Mouse (Mus musculus): Measurements from ENCODE around the gene Hdac7.

Gene Hdac7

GRCm38 (mm10) chr15:97770280-97770679, 74.0 kb downstream of the Hdac7 start:
- no peak for DNase-seq (ENCODE audit: low read depth, low spot score)
- no peaks in the 10 kb centered on the region for H3K27me3 ChIP-seq (ENCODE audit: control insufficient read depth, insufficient read depth, low read length, poor library complexity, severe bottlenecking)
- no peaks in the 10 kb centered on the region for H3K36me3 ChIP-seq (ENCODE audit: control insufficient read depth, insufficient read depth, low read length, poor library complexity, severe bottlenecking)

GRCm38 (mm10) chr15:97768192-97768591, 76.1 kb downstream of the Hdac7 start:
- Histone ChIP-seq H3K27me3 (ENCODE audit: control insufficient read depth, insufficient read depth, low read length, poor library complexity, severe bottlenecking) (no peaks in the 10 kb centered on the region), H3K36me3 (ENCODE audit: control insufficient read depth, insufficient read depth, low read length, poor library complexity, severe bottlenecking) (no peaks in the 10 kb centered on the region)
- peak; percentile 40 for DNase-seq (ENCODE audit: low read depth, low spot score)

GRCm38 (mm10) chr15:97767280-97768186, 76.8 kb downstream of the Hdac7 start, which contains the start of gene Rapgef3:
Gene Rapgef3, minus strand, starts transcription at chr15:97767972.
- Histone ChIP-seq H3K36me3 (ENCODE audit: control insufficient read depth, insufficient read depth, low read length, poor library complexity, severe bottlenecking) (no peaks in the 10 kb centered on the region), H3K27me3 (ENCODE audit: control insufficient read depth, insufficient read depth, low read length, poor library complexity, severe bottlenecking) (no peaks in the 10 kb centered on the region)
- DNase-seq (ENCODE audit: low read depth, low spot score), result peak; percentile 81

GRCm38 (mm10) chr15:97766594-97767279, 77.6 kb downstream of the Hdac7 start:
- Histone ChIP-seq H3K27me3 (ENCODE audit: control insufficient read depth, insufficient read depth, low read length, poor library complexity, severe bottlenecking) (no peaks in the 10 kb centered on the region), H3K36me3 (ENCODE audit: control insufficient read depth, insufficient read depth, low read length, poor library complexity, severe bottlenecking) (no peaks in the 10 kb centered on the region)
- no peak for DNase-seq (ENCODE audit: low read depth, low spot score)

- Histone ChIP-seq H3K27me3 (ENCODE audit: control insufficient read depth, insufficient read depth, low read length, poor library complexity, severe bottlenecking) (no peaks in the 10 kb centered on the region), H3K36me3 (ENCODE audit: control insufficient read depth, insufficient read depth, low read length, poor library complexity, severe bottlenecking) (no peaks in the 10 kb centered on the region)
- DNase-seq (ENCODE audit: low read depth, low spot score), result no peak
These were observed 78.1 kb downstream of the Hdac7 start for GRCm38 (mm10) chr15:97766194-97766593.

GRCm38 (mm10) chr15:97765090-97765794, 79.1 kb downstream of the Hdac7 start:
- Histone ChIP-seq H3K27me3 (ENCODE audit: control insufficient read depth, insufficient read depth, low read length, poor library complexity, severe bottlenecking) (no peaks in the 10 kb centered on the region), H3K36me3 (ENCODE audit: control insufficient read depth, insufficient read depth, low read length, poor library complexity, severe bottlenecking) (no peaks in the 10 kb centered on the region)
- DNase-seq (ENCODE audit: low read depth, low spot score), result no peak

- no peaks in the 10 kb centered on the region for H3K36me3 ChIP-seq (ENCODE audit: control insufficient read depth, insufficient read depth, low read length, poor library complexity, severe bottlenecking)
- no peak for DNase-seq (ENCODE audit: low read depth, low spot score)
- H3K27me3 ChIP-seq (ENCODE audit: control insufficient read depth, insufficient read depth, low read length, poor library complexity, severe bottlenecking), result no peaks in the 10 kb centered on the region
These were observed 79.8 kb downstream of the Hdac7 start for GRCm38 (mm10) chr15:97764532-97764931.

- Histone ChIP-seq H3K27me3 (ENCODE audit: control insufficient read depth, insufficient read depth, low read length, poor library complexity, severe bottlenecking) (no peaks in the 10 kb centered on the region), H3K36me3 (ENCODE audit: control insufficient read depth, insufficient read depth, low read length, poor library complexity, severe bottlenecking) (no peaks in the 10 kb centered on the region)
- DNase-seq (ENCODE audit: low read depth, low spot score), result no peak
These were observed 80.8 kb downstream of the Hdac7 start for GRCm38 (mm10) chr15:97763256-97764049.

- DNase-seq (ENCODE audit: low read depth, low spot score), result peak; percentile 43
- no peaks in the 10 kb centered on the region for H3K27me3 ChIP-seq (ENCODE audit: control insufficient read depth, insufficient read depth, low read length, poor library complexity, severe bottlenecking)
- no peaks in the 10 kb centered on the region for H3K36me3 ChIP-seq (ENCODE audit: control insufficient read depth, insufficient read depth, low read length, poor library complexity, severe bottlenecking)
These were observed 81.6 kb downstream of the Hdac7 start for GRCm38 (mm10) chr15:97762733-97763132.

- H3K36me3 ChIP-seq (ENCODE audit: control insufficient read depth, insufficient read depth, low read length, poor library complexity, severe bottlenecking), result no peaks in the 10 kb centered on the region
These were observed 82.9 kb downstream of the Hdac7 start for GRCm38 (mm10) chr15:97761438-97761837.

GRCm38 (mm10) chr15:97760952-97761351, 83.3 kb downstream of the Hdac7 start:
- DNase-seq (ENCODE audit: low read depth, low spot score), result no peak
- Histone ChIP-seq H3K27me3 (ENCODE audit: control insufficient read depth, insufficient read depth, low read length, poor library complexity, severe bottlenecking) (no peaks in the 10 kb centered on the region), H3K36me3 (ENCODE audit: control insufficient read depth, insufficient read depth, low read length, poor library complexity, severe bottlenecking) (no peaks in the 10 kb centered on the region)

More at GRCm38 (mm10) chr15:97761438-97761837, 82.9 kb downstream of the Hdac7 start:
- DNase-seq (ENCODE audit: low read depth, low spot score), result no peak
- no peaks in the 10 kb centered on the region for H3K27me3 ChIP-seq (ENCODE audit: control insufficient read depth, insufficient read depth, low read length, poor library complexity, severe bottlenecking)

GRCm38 (mm10) chr15:97760006-97760405, 84.3 kb downstream of the Hdac7 start:
- no peaks in the 10 kb centered on the region for H3K27me3 ChIP-seq (ENCODE audit: control insufficient read depth, insufficient read depth, low read length, poor library complexity, severe bottlenecking)

GRCm38 (mm10) chr15:97755361-97755760, 88.9 kb downstream of the Hdac7 start:
- no peak for DNase-seq (ENCODE audit: low read depth, low spot score)
- Histone ChIP-seq H3K27me3 (ENCODE audit: control insufficient read depth, insufficient read depth, low read length, poor library complexity, severe bottlenecking) (no peaks in the 10 kb centered on the region), H3K36me3 (ENCODE audit: control insufficient read depth, insufficient read depth, low read length, poor library complexity, severe bottlenecking) (no peaks in the 10 kb centered on the region)

More at GRCm38 (mm10) chr15:97760006-97760405, 84.3 kb downstream of the Hdac7 start:
- H3K36me3 ChIP-seq (ENCODE audit: control insufficient read depth, insufficient read depth, low read length, poor library complexity, severe bottlenecking), result no peaks in the 10 kb centered on the region
- DNase-seq (ENCODE audit: low read depth, low spot score), result no peak

- no peak for DNase-seq (ENCODE audit: low read depth, low spot score)
- Histone ChIP-seq H3K36me3 (ENCODE audit: control insufficient read depth, insufficient read depth, low read length, poor library complexity, severe bottlenecking) (no peaks in the 10 kb centered on the region), H3K27me3 (ENCODE audit: control insufficient read depth, insufficient read depth, low read length, poor library complexity, severe bottlenecking) (no peaks in the 10 kb centered on the region)
These were observed 89.8 kb downstream of the Hdac7 start for GRCm38 (mm10) chr15:97754476-97754875.

All from splenic B cell, adult 2 months (primary cell).